Mouse (Mus musculus): ENCODE data around the gene Fndc3b. TPM values are rescaled to one million over a fixed set of nuclear protein-coding genes. Genes with fewer than 3 reads are reported as not detected.

Fndc3b gene
- polyA plus RNA-seq, 1 experiment from 2014 or later, result 4.7 TPM

GRCm38 (mm10) chr3:27473801-27474599 is 237.1 kb downstream of the Fndc3b start:
- Histone ChIP-seq H3K9me3 (replicated peaks) (no peaks in the 10 kb centered on the region), H3K4me1 (replicated peaks) (no peaks in the 10 kb centered on the region), H3K4me2 (no peak overlapping the region), H3K36me3 (peaks cover 20% of the 10 kb centered on the region), H3K9ac (no peak overlapping the region), H3K27ac (no peak overlapping the region), H3K27me3 (no peaks in the 10 kb centered on the region), H3K4me3 (replicated peaks) (no peak overlapping the region)
- WGBS (ENCODE audit: insufficient replicate concordance), result 76% methylated on average over 14 of the region's 14 CpGs
- ATAC-seq (ENCODE audit: low read depth) (no peak), DNase-seq (no peak)

DNA sequence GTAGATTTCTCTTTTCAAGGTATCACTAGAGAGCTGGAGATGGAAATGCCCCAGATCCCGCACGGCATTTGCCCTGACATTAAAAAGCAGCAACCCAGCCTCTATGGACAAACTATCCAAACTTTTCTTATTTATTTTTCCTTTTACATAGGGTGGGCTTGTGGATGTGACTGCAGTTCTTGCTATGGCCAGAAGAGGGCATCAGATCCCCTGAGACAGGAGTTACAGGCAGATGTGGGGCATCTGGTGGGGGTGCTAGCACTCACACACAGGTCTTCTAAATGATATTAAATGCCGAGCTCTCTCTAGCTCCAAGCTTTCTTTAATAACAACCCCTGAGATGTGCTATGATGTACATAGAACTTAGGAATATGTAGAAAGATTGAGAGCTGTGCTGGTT is 238.3 kb downstream of the Fndc3b start:
- Histone ChIP-seq H3K4me3 (replicated peaks) (no peak overlapping the region), H3K4me1 (replicated peaks) (no peaks in the 10 kb centered on the region), H3K9ac (no peak overlapping the region), H3K4me2 (no peak overlapping the region), H3K27me3 (no peaks in the 10 kb centered on the region), H3K9me3 (replicated peaks) (no peaks in the 10 kb centered on the region), H3K27ac (no peak overlapping the region), H3K36me3 (peaks cover 30% of the 10 kb centered on the region)
- DNase-seq (no peak), ATAC-seq (ENCODE audit: low read depth) (no peak)
- WGBS (ENCODE audit: insufficient replicate concordance), result 70% methylated on average over 3 of the region's 3 CpGs

- Histone ChIP-seq H3K27ac (no peak overlapping the region), H3K36me3 (peaks cover 34% of the 10 kb centered on the region), H3K4me1 (replicated peaks) (no peaks in the 10 kb centered on the region), H3K9ac (no peak overlapping the region), H3K27me3 (no peaks in the 10 kb centered on the region), H3K4me2 (no peak overlapping the region), H3K9me3 (replicated peaks) (no peaks in the 10 kb centered on the region), H3K4me3 (replicated peaks) (no peak overlapping the region)
- 56% methylated on average over 8 of the region's 8 CpGs for WGBS (ENCODE audit: insufficient replicate concordance)
- no peak for ATAC-seq (ENCODE audit: low read depth)
- DNase-seq, result no peak
These were observed 240.3 kb downstream of the Fndc3b start for GRCm38 (mm10) chr3:27470781-27471180.

- peaks cover 35% of the 10 kb centered on the region for H3K36me3 ChIP-seq
- WGBS (ENCODE audit: insufficient replicate concordance), result 80% methylated on average over 8 of the region's 8 CpGs
- ATAC-seq (ENCODE audit: low read depth) (no peak), DNase-seq (no peak)
- no peak overlapping the region for H3K9ac ChIP-seq
- no peak overlapping the region for H3K4me2 ChIP-seq
- H3K27ac ChIP-seq, result no peak overlapping the region
- H3K27me3 ChIP-seq, result no peaks in the 10 kb centered on the region
- H3K4me3 ChIP-seq (replicated peaks), result no peak overlapping the region
- no peaks in the 10 kb centered on the region for H3K9me3 ChIP-seq (replicated peaks)
- no peaks in the 10 kb centered on the region for H3K4me1 ChIP-seq (replicated peaks)
These were observed 241.1 kb downstream of the Fndc3b start for GRCm38 (mm10) chr3:27469971-27470370.

DNA sequence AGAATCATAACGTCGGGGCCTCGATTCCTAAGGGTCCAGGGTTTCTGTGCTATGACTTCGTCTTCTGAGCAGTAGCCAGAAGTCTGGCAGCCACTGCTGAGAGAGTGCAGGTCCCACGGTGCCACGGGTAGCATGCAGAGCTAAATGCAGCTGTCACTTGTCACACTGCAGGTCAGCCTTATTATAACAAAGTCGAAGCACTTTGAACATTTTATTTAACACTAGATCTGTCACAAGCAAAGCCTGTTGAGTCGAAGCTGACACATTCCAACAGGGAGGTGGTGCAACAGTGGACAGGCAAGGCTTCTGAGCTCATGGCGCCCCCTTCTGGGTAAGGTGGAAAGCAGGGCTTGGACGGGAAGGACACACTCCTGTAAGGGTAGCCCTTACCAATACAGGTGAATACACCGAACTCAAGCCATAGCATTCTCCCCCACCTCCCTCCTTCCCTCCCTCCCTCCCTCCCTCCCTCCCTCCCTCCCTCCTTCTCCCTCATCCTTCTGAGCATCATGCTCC is 243.5 kb downstream of the Fndc3b start:
- Histone ChIP-seq H3K27me3 (no peaks in the 10 kb centered on the region), H3K4me3 (replicated peaks) (no peak overlapping the region), H3K4me1 (replicated peaks) (no peaks in the 10 kb centered on the region), H3K27ac (no peak overlapping the region), H3K9me3 (replicated peaks) (no peaks in the 10 kb centered on the region), H3K9ac (no peak overlapping the region), H3K4me2 (no peak overlapping the region), H3K36me3 (peaks cover 31% of the 10 kb centered on the region)
- DNase-seq (no peak), ATAC-seq (ENCODE audit: low read depth) (no peak)
- 68% methylated on average over 11 of the region's 11 CpGs for WGBS (ENCODE audit: insufficient replicate concordance)

DNA sequence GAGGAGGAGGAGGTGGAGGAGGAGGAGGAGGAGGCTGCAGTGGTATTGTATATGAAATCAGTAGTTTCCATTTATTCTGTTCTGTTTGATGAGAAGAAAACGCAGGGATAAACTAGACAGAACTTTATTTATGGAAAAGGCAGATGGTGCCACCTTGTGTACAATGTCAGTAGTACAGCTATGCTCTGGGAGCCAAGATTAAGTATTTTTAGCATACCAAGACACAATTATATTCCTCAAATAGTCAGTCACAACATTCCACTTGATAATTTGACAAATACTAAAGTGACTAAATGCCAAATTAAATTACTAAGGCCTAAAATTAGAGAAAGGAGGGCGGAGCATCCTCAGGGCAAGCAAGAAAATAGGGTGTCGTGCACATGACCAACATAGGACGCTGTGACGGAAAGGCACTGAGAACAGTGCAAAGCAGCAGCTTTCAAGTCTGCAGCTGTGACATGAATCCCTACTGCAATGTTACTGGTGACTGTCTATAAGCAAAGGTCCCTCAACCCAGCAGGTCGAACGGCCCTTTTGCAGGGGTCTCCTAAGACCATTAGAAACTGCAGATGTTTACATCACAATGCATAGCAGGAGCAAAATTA is 244.7 kb downstream of the Fndc3b start:
- 69% methylated on average over 7 of the region's 7 CpGs for WGBS (ENCODE audit: insufficient replicate concordance)
- no peaks in the 10 kb centered on the region for H3K27me3 ChIP-seq
- ATAC-seq (ENCODE audit: low read depth), result no peak
- H3K4me1 ChIP-seq (replicated peaks), result no peaks in the 10 kb centered on the region
- DNase-seq, result no peak
- H3K4me2 ChIP-seq, result no peak overlapping the region
- no peak overlapping the region for H3K4me3 ChIP-seq (replicated peaks)
- H3K27ac ChIP-seq, result no peak overlapping the region
- no peaks in the 10 kb centered on the region for H3K9me3 ChIP-seq (replicated peaks)
- no peak overlapping the region for H3K9ac ChIP-seq
- peaks cover 39% of the 10 kb centered on the region for H3K36me3 ChIP-seq

GRCm38 (mm10) chr3:27463373-27463772 is 247.7 kb downstream of the Fndc3b start:
- 74% methylated on average over 7 of the region's 7 CpGs for WGBS (ENCODE audit: insufficient replicate concordance)
- DNase-seq, result no peak
- no peaks in the 10 kb centered on the region for H3K9me3 ChIP-seq (replicated peaks)

GRCm38 (mm10) chr3:27462934-27463333 is 248.2 kb downstream of the Fndc3b start:
- Histone ChIP-seq H3K4me3 (replicated peaks) (no peak overlapping the region), H3K27me3 (no peaks in the 10 kb centered on the region), H3K27ac (no peak overlapping the region), H3K36me3 (peaks cover 53% of the 10 kb centered on the region), H3K9me3 (replicated peaks) (no peaks in the 10 kb centered on the region), H3K9ac (no peak overlapping the region), H3K4me2 (no peak overlapping the region), H3K4me1 (replicated peaks) (no peaks in the 10 kb centered on the region)
- DNase-seq, result no peak
- WGBS (ENCODE audit: insufficient replicate concordance), result 71% methylated on average over 15 of the region's 15 CpGs
- no peak for ATAC-seq (ENCODE audit: low read depth)

More at GRCm38 (mm10) chr3:27463373-27463772, 247.7 kb downstream of the Fndc3b start:
- Histone ChIP-seq H3K27me3 (no peaks in the 10 kb centered on the region), H3K9ac (no peak overlapping the region), H3K4me2 (no peak overlapping the region), H3K4me3 (replicated peaks) (no peak overlapping the region), H3K36me3 (peaks cover 55% of the 10 kb centered on the region), H3K27ac (no peak overlapping the region), H3K4me1 (replicated peaks) (no peaks in the 10 kb centered on the region)
- ATAC-seq (ENCODE audit: low read depth), result no peak

DNA sequence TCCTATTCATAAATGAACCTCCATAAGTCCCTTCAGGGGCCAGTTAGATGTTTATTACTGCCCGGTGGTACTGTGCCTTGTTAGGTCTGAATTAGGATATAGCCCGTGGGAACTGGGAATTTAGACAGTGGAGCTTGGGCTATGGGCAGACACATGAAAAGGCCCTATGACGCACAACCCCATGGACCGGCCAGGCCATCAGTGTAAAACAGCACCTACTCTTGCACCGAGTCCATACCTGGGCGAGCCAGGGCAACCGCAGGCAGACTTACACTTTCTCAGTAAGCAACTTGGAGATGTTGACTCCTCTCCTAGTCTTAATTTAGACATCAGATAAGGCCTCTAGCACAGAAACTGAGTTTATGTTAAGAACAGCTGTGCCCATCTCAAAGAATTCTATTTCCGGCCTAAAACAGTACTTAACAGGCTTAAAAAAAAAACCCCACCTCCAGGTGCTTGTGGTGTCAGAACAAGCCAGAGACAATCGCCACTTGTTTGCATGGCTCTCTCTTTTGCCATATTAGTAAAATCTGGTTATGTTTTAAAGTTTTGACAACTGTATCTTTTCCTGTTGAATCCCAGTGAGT is 248.7 kb downstream of the Fndc3b start:
- Histone ChIP-seq H3K27ac (no peak overlapping the region), H3K4me1 (replicated peaks) (no peaks in the 10 kb centered on the region), H3K9ac (no peak overlapping the region), H3K27me3 (no peaks in the 10 kb centered on the region), H3K4me2 (no peak overlapping the region), H3K9me3 (replicated peaks) (no peaks in the 10 kb centered on the region), H3K4me3 (replicated peaks) (no peak overlapping the region), H3K36me3 (peaks cover 52% of the 10 kb centered on the region)
- ATAC-seq (ENCODE audit: low read depth) (no peak), DNase-seq (no peak)
- 75% methylated on average over 9 of the region's 9 CpGs for WGBS (ENCODE audit: insufficient replicate concordance)

GRCm38 (mm10) chr3:27461861-27462260 is 249.2 kb downstream of the Fndc3b start:
- H3K9me3 ChIP-seq (replicated peaks), result no peaks in the 10 kb centered on the region
- no peak overlapping the region for H3K4me3 ChIP-seq (replicated peaks)
- H3K9ac ChIP-seq, result no peak overlapping the region
- ATAC-seq (ENCODE audit: low read depth) (no peak), DNase-seq (no peak)
- H3K4me2 ChIP-seq, result no peak overlapping the region
- peaks cover 51% of the 10 kb centered on the region for H3K36me3 ChIP-seq
- 73% methylated on average over 7 of the region's 7 CpGs for WGBS (ENCODE audit: insufficient replicate concordance)
- H3K27me3 ChIP-seq, result no peaks in the 10 kb centered on the region
- H3K27ac ChIP-seq, result no peak overlapping the region
- H3K4me1 ChIP-seq (replicated peaks), result no peaks in the 10 kb centered on the region

DNA sequence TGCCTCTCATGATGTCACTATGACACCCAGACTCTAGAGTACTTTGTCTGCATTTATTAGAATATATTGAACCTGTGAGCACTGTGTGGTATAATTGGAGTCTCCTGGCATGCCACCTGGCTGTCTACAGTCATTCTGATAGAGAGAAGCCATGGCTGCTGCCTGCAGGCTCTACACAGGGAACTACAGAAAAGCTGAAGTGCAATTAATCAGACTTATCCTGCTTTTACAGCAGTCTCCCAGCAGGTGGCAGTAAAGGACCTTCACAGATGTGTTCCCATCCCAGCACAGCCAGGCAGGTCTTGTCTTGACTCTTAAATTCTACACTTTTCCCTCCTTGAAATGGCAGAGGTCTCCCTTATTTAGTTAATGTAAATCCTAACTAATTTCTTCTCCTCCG is 250.1 kb downstream of the Fndc3b start:
- Histone ChIP-seq H3K4me1 (replicated peaks) (no peaks in the 10 kb centered on the region), H3K9me3 (replicated peaks) (no peaks in the 10 kb centered on the region), H3K9ac (no peak overlapping the region), H3K4me3 (replicated peaks) (no peak overlapping the region), H3K27ac (no peak overlapping the region), H3K27me3 (no peaks in the 10 kb centered on the region), H3K4me2 (no peak overlapping the region), H3K36me3 (peaks cover 60% of the 10 kb centered on the region)
- no peak for ATAC-seq (ENCODE audit: low read depth)
- DNase-seq, result peak; percentile 22
- 49% methylated on average over 1 of the region's 1 CpGs for WGBS (ENCODE audit: insufficient replicate concordance)

Data from liver, embryonic 13.5 days (tissue).